Mouse (Mus musculus) large intestine, adult 2 months (tissue): Measurements from ENCODE around the gene Gm29776. TPM values are rescaled to one million over a fixed set of nuclear protein-coding genes. Genes with fewer than 3 reads are reported as not detected.

Experiments
- DNase-seq: peaks from one replicate; pipeline ENCODE4 v3.0.0-alpha.2; 2012; ENCODE audit warnings: low read depth, low spot score
- WGBS: fragments of 180-500 bp; shearing (Covaris S2); methylation state at CpG from one replicate; pipeline ENCODE4 v1.1.7; 2018; 5-methylcytosine and 5-hydroxymethylcytosine counted together
- polyA plus RNA-seq: library from polyadenylated mRNA; depleted of rRNA; stranded (reverse); fragments of >200 nt; gene quantifications from 2 replicates; pipeline ENCODE4 v1.2.3, GENCODE M21; 2012; rRNA removed

Gene Gm29776
- polyA plus RNA-seq, 1 experiment, result not detected

GRCm38 (mm10) chr14:54660009-54660408, 38.6 kb downstream of the Gm29776 start:
- WGBS, result 85% methylated on average over 2 of the region's 2 CpGs
- DNase-seq, result no peak

- DNase-seq, result no peak
- 3% methylated on average over 12 of the region's 12 CpGs for WGBS
These were observed 45.1 kb downstream of the Gm29776 start for GRCm38 (mm10) chr14:54653496-54653895.

GRCm38 (mm10) chr14:54652787-54653186, 45.8 kb downstream of the Gm29776 start:
- DNase-seq, result no peak
- WGBS, result 0% methylated on average over 7 of the region's 7 CpGs

GRCm38 (mm10) chr14:54651556-54651955, 47.1 kb downstream of the Gm29776 start:
- WGBS, result 78% methylated on average over 4 of the region's 4 CpGs
- DNase-seq, result no peak

GRCm38 (mm10) chr14:54650621-54651454, 47.8 kb downstream of the Gm29776 start:
- DNase-seq, result peak; percentile 77
- WGBS, result 39% methylated on average over 23 of the region's 23 CpGs

GRCm38 (mm10) chr14:54647900-54648299, 50.7 kb downstream of the Gm29776 start:
- DNase-seq, result no peak
- WGBS, result 75% methylated on average over 4 of the region's 4 CpGs

GRCm38 (mm10) chr14:54646898-54647636, 51.6 kb downstream of the Gm29776 start:
- WGBS, result 88% methylated on average over 8 of the region's 8 CpGs
- DNase-seq, result no peak

- WGBS, result 92% methylated on average over 17 of the region's 17 CpGs
- DNase-seq, result no peak
These were observed 52.2 kb downstream of the Gm29776 start for GRCm38 (mm10) chr14:54646455-54646854.

- 85% methylated on average over 9 of the region's 9 CpGs for WGBS
- no peak for DNase-seq
These were observed 54.3 kb downstream of the Gm29776 start for GRCm38 (mm10) chr14:54644294-54644693.

- WGBS, result 84% methylated on average over 2 of the region's 2 CpGs
- DNase-seq, result no peak
These were observed 55.6 kb downstream of the Gm29776 start for GRCm38 (mm10) chr14:54643011-54643410.

Other genes starting within 250 kb of the Gm29776 start
- 192 and 196 TPM in 2 replicates for gene Lrp10, start 234.7 kb downstream of the Gm29776 start, polyA plus RNA-seq
- gene Rem2, start 222.7 kb downstream of the Gm29776 start, polyA plus RNA-seq, result 0.07 and 0.19 TPM in 2 replicates
- gene Prmt5, start 181.3 kb downstream of the Gm29776 start, polyA plus RNA-seq, result 26.1 and 31.1 TPM in 2 replicates
- gene Haus4, start 144.2 kb downstream of the Gm29776 start, polyA plus RNA-seq, result 17.0 and 18.3 TPM in 2 replicates
- 3.4 and 3.5 TPM in 2 replicates for gene Ajuba, start 121.3 kb downstream of the Gm29776 start, polyA plus RNA-seq
- gene 4931414P19Rik, start 92.8 kb downstream of the Gm29776 start, polyA plus RNA-seq, result 5.5 and 6.9 TPM in 2 replicates
- 182 and 183 TPM in 2 replicates for gene Psmb5, start 80.8 kb downstream of the Gm29776 start, polyA plus RNA-seq
- gene Psmb11, start 77.4 kb downstream of the Gm29776 start, polyA plus RNA-seq, result not detected in 2 replicates
- not detected in 2 replicates for gene Gm17606, start 57.9 kb downstream of the Gm29776 start, polyA plus RNA-seq
- gene Cdh24, start 57.5 kb downstream of the Gm29776 start, polyA plus RNA-seq, result 3.2 and 4.4 TPM in 2 replicates
- gene 1700123O20Rik, start 12.6 kb downstream of the Gm29776 start, polyA plus RNA-seq, result 59.2 and 60.6 TPM in 2 replicates
- 62.6 and 82.5 TPM in 2 replicates for gene Acin1, start 11.9 kb downstream of the Gm29776 start, polyA plus RNA-seq
- 0.35 and 1.3 TPM in 2 replicates for gene Cebpe, start 13.3 kb upstream of the Gm29776 start, polyA plus RNA-seq
- 36.1 and 135 TPM in 2 replicates for gene Slc7a8, start 83.1 kb upstream of the Gm29776 start, polyA plus RNA-seq
- not detected in 2 replicates for gene Rnf212b, start 115.3 kb upstream of the Gm29776 start, polyA plus RNA-seq
- gene Homez, start 172.1 kb upstream of the Gm29776 start, polyA plus RNA-seq, result 2.5 and 3.4 TPM in 2 replicates
- gene Ppp1r3e, start 178.7 kb upstream of the Gm29776 start, polyA plus RNA-seq, result 9.1 and 11.2 TPM in 2 replicates
- 31.6 and 48.3 TPM in 2 replicates for gene Bcl2l2, start 184.5 kb upstream of the Gm29776 start, polyA plus RNA-seq
- 0.74 TPM in 1 of 2 replicates, not detected in the other for gene Gm20521, start 184.6 kb upstream of the Gm29776 start, polyA plus RNA-seq
- gene Pabpn1, start 193.7 kb upstream of the Gm29776 start, polyA plus RNA-seq, result 77.8 and 112 TPM in 2 replicates
- gene Slc22a17, start 214.3 kb upstream of the Gm29776 start, polyA plus RNA-seq, result 11.3 and 11.7 TPM in 2 replicates
- gene Efs, start 227.3 kb upstream of the Gm29776 start, polyA plus RNA-seq, result 3.0 and 3.5 TPM in 2 replicates
- gene Il25, start 233.9 kb upstream of the Gm29776 start, polyA plus RNA-seq, result 0.21 and 0.50 TPM in 2 replicates
- gene Cmtm5, start 237.4 kb upstream of the Gm29776 start, polyA plus RNA-seq, result 1.0 and 1.8 TPM in 2 replicates